Mouse (Mus musculus): Measurements from ENCODE around the gene Kdm2a. TPM values are rescaled to one million over a fixed set of nuclear protein-coding genes. Genes with fewer than 3 reads are reported as not detected.

The Kdm2a gene
- polyA plus RNA-seq, 1 experiment from 2014 or later, result 10.9 TPM

DNA sequence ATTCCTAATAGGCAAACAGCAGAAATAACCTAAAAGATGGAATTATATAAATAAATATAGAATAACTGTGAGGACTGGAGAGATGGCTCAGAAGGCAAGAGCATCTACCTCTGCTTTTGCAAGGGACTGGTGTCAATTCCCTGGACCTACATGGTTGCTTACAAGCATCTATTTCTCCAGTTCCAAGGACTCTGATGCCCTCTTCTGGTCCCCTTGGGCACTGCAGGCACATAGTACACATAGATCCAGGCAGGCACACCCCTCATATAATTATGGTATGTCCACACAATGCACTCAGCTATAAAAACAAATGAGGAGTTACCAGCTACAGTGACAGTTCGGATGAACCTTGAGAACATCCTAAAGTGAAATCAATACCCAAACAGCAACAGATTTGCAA lies 118.6 kb downstream of the Kdm2a start:
- H3K9ac ChIP-seq, result no peak overlapping the region
- 73% methylated on average over 1 of the region's 1 CpGs for WGBS (ENCODE audit: insufficient replicate concordance)
- H3K4me1 ChIP-seq (replicated peaks), result peaks cover 18% of the 10 kb centered on the region
- H3K9me3 ChIP-seq (replicated peaks), result no peaks in the 10 kb centered on the region
- peaks cover 21% of the 10 kb centered on the region for H3K27me3 ChIP-seq
- H3K27ac ChIP-seq, result no peak overlapping the region
- no peak for ATAC-seq (ENCODE audit: low read depth)
- H3K4me2 ChIP-seq, result no peak overlapping the region
- no peak for DNase-seq
- H3K36me3 ChIP-seq, result no peaks in the 10 kb centered on the region
- no peak overlapping the region for H3K4me3 ChIP-seq (replicated peaks)

DNA sequence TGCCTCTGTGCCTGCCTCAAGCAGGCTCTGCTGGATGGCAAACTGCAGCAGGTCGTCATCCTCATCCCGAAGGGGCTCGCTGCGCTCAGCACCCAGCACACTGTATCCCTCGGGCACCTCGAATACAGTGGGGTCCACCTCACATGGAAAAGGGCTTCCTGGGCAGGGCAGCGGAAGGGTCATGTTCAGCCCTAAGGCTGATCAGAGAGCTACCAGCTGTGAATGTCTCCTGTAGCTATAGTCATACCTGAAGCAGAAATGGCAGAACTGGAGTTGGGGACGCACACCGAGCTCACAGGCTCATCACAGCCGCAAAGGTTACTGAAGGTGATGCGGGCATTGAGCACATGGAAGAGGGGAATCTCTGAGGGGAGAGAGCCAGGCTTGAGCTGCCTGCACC lies 127.1 kb downstream of the Kdm2a start:
- Histone ChIP-seq H3K9me3 (replicated peaks) (no peaks in the 10 kb centered on the region), H3K27ac (no peak overlapping the region), H3K4me2 (no peak overlapping the region), H3K27me3 (peaks cover 30% of the 10 kb centered on the region), H3K4me1 (replicated peaks) (peaks cover 16% of the 10 kb centered on the region), H3K4me3 (replicated peaks) (no peak overlapping the region), H3K9ac (no peak overlapping the region), H3K36me3 (no peaks in the 10 kb centered on the region)
- ATAC-seq (ENCODE audit: low read depth), result no peak
- 85% methylated on average over 11 of the region's 11 CpGs for WGBS (ENCODE audit: insufficient replicate concordance)
- DNase-seq, result no peak

DNA sequence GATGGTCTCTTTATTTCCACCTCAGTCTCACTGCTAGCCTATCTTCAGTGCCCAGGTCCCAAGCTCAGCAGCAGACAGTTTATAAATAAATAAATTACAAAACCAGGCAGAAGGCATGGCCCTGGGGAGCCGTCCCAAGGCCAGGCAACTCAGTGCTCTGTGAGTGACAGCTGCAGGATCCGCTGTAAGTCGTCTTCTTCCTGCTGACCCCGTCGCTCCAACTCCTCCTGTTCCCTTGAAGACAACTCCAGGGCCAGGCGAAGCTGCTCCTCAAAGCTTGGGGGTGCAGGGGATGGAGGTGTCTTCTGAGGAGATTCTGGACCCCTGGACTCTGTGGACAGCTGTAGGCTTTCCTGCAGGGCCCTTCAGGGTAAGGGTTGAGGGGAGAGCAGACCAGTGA lies 127.9 kb downstream of the Kdm2a start:
- DNase-seq (no peak), ATAC-seq (ENCODE audit: low read depth) (no peak)
- peaks cover 16% of the 10 kb centered on the region for H3K4me1 ChIP-seq (replicated peaks)
- H3K4me2 ChIP-seq, result no peak overlapping the region
- no peaks in the 10 kb centered on the region for H3K9me3 ChIP-seq (replicated peaks)
- WGBS (ENCODE audit: insufficient replicate concordance), result 63% methylated on average over 6 of the region's 6 CpGs
- peaks cover 30% of the 10 kb centered on the region for H3K27me3 ChIP-seq
- no peaks in the 10 kb centered on the region for H3K36me3 ChIP-seq
- no peak overlapping the region for H3K4me3 ChIP-seq (replicated peaks)
- H3K27ac ChIP-seq, result no peak overlapping the region
- H3K9ac ChIP-seq, result no peak overlapping the region

DNA sequence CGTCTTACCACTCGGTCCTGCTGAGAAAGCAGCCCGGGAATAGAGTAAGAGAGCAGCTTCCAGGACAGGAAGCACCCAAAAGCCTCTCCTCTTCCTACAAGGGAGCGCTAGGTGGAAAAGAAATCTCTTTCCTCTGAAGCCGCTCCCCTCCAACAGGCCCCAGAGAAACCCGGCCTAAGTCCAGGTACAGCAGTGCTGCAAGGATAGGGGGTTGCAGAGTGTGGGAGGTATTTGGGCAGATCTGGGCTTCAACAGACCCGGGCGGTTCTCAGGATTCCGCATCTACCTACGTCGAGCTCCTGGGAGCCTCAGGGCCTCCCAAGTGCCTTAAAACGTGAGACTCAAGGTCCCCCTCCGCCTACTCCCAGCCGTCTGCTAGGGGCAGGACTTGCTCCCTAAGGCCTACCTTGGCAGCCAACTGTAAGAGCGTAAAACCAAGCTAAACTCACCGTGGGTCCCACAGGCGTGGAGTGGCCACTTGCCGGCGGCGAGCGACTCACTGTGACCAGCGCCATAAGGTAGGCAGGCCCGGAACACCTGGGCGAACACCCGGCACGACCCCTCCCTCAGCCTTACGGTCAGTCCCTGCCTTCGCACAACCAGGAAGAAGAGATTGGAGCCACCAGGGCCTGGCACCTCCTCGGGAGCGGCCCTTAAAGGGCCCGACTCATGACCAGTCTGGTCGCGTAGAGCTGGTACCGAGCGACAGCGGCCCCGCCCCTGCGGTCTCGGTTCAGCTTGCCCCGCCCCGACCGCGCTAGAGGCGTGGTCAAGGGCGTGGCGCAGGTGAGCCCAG lies 129.3 kb downstream of the Kdm2a start, which contains the start of gene Ssh3:
Gene Ssh3 (minus strand): TSS at position 615 of the 796 bp plus-strand sequence.
- WGBS (ENCODE audit: insufficient replicate concordance), result 12% methylated on average over 46 of the region's 46 CpGs
- ATAC-seq (ENCODE audit: low read depth) (peak; percentile 79), DNase-seq (peak; percentile 54)
- Histone ChIP-seq H3K9ac (peak within 1 kb of the TSS; percentile 45), H3K27ac (no peak within 1 kb of the TSS), H3K27me3 (peaks cover 30% of the 10 kb centered on the region), H3K36me3 (no peaks in the 10 kb centered on the region), H3K4me3 (replicated peaks) (peak within 1 kb of the TSS; percentile 49), H3K4me1 (replicated peaks) (peaks cover 16% of the 10 kb centered on the region), H3K4me2 (peak within 1 kb of the TSS; percentile 67), H3K9me3 (replicated peaks) (no peaks in the 10 kb centered on the region)

DNA sequence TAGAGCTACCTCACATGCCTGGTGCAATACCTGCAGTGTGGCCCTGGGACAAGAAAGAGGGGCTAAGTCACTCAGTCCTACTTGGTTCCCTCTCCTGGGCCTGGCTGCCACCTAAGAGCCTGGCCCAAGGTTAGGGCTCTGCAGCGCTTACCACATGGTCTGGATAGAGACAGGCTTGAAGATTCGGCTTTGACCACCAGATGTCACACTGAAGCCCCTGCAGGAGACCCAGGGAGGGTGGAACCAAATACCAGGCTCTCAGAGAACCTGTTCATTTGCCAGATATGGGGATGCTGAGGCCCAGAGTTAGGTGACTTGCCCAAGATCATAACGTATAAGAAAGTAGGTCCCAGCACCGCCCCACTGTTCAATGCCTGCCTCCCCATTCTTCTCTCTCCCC lies 132.1 kb downstream of the Kdm2a start:
- Histone ChIP-seq H3K9ac (no peak overlapping the region), H3K9me3 (replicated peaks) (no peaks in the 10 kb centered on the region), H3K4me3 (replicated peaks) (no peak overlapping the region), H3K4me2 (no peak overlapping the region), H3K27me3 (peaks cover 30% of the 10 kb centered on the region), H3K4me1 (replicated peaks) (peaks cover 32% of the 10 kb centered on the region), H3K36me3 (no peaks in the 10 kb centered on the region), H3K27ac (no peak overlapping the region)
- 56% methylated on average over 4 of the region's 4 CpGs for WGBS (ENCODE audit: insufficient replicate concordance)
- ATAC-seq (ENCODE audit: low read depth), result no peak
- DNase-seq, result no peak

Other genes with a start within 250 kb of the Kdm2a start
- 70.7 and 72.6 TPM in 2 replicates for gene Coro1b, start 249.7 kb downstream of the Kdm2a start, polyA plus RNA-seq (2015; fragmentation: Nextera tagmentation; extraction: Ambion mirVana)
- gene Ptprcap, start 244.7 kb downstream of the Kdm2a start, polyA plus RNA-seq (2015; fragmentation: Nextera tagmentation; extraction: Ambion mirVana), result 18.8 and 21.3 TPM in 2 replicates
- 30.0 and 34.2 TPM in 2 replicates for gene Rps6kb2, start 234.9 kb downstream of the Kdm2a start, polyA plus RNA-seq (2015; fragmentation: Nextera tagmentation; extraction: Ambion mirVana)
- gene Carns1, start 222.8 kb downstream of the Kdm2a start, polyA plus RNA-seq (2015; fragmentation: Nextera tagmentation; extraction: Ambion mirVana), result 0.38 and 0.43 TPM in 2 replicates
- gene Tbc1d10c, start 207.0 kb downstream of the Kdm2a start, polyA plus RNA-seq (2015; fragmentation: Nextera tagmentation; extraction: Ambion mirVana), result 3.7 TPM in 2 replicates
- 517 and 527 TPM in 2 replicates for gene Ppp1ca, start 206.2 kb downstream of the Kdm2a start, polyA plus RNA-seq (2015; fragmentation: Nextera tagmentation; extraction: Ambion mirVana)
- 17.4 and 20.7 TPM in 2 replicates for gene Rad9a, start 196.6 kb downstream of the Kdm2a start, polyA plus RNA-seq (2015; fragmentation: Nextera tagmentation; extraction: Ambion mirVana)
- 0.35 and 0.46 TPM in 2 replicates for gene Clcf1, start 184.0 kb downstream of the Kdm2a start, polyA plus RNA-seq (2015; fragmentation: Nextera tagmentation; extraction: Ambion mirVana)
- gene AC109138.7, start 183.9 kb downstream of the Kdm2a start, polyA plus RNA-seq (2015; fragmentation: Nextera tagmentation; extraction: Ambion mirVana), result not detected in 2 replicates
- 8.3 and 12.3 TPM in 2 replicates for gene Pold4, start 166.4 kb downstream of the Kdm2a start, polyA plus RNA-seq (2015; fragmentation: Nextera tagmentation; extraction: Ambion mirVana)
- 1.3 and 1.7 TPM in 2 replicates for gene Ssh3, start 129.1 kb downstream of the Kdm2a start, polyA plus RNA-seq (2015; fragmentation: Nextera tagmentation; extraction: Ambion mirVana)
- 0.57 and 0.74 TPM in 2 replicates for gene Ankrd13d, start 115.1 kb downstream of the Kdm2a start, polyA plus RNA-seq (2015; fragmentation: Nextera tagmentation; extraction: Ambion mirVana)
- 10.1 and 10.3 TPM in 2 replicates for gene Grk2, start 92.1 kb downstream of the Kdm2a start, polyA plus RNA-seq (2015; fragmentation: Nextera tagmentation; extraction: Ambion mirVana)
- 6.5 and 6.7 TPM in 2 replicates for gene Rhod, start 41.1 kb upstream of the Kdm2a start, polyA plus RNA-seq (2015; fragmentation: Nextera tagmentation; extraction: Ambion mirVana)
- 0.17 and 0.22 TPM in 2 replicates for gene Syt12, start 79.2 kb upstream of the Kdm2a start, polyA plus RNA-seq (2015; fragmentation: Nextera tagmentation; extraction: Ambion mirVana)
- gene 2010003K11Rik, start 100.3 kb upstream of the Kdm2a start, polyA plus RNA-seq (2015; fragmentation: Nextera tagmentation; extraction: Ambion mirVana), result not detected in 2 replicates
- 31.4 and 35.1 TPM in 2 replicates for gene Pcx, start 112.2 kb upstream of the Kdm2a start, polyA plus RNA-seq (2015; fragmentation: Nextera tagmentation; extraction: Ambion mirVana)
- gene Lrfn4, start 217.4 kb upstream of the Kdm2a start, polyA plus RNA-seq (2015; fragmentation: Nextera tagmentation; extraction: Ambion mirVana), result 0.43 and 0.59 TPM in 2 replicates
- gene Rce1, start 227.4 kb upstream of the Kdm2a start, polyA plus RNA-seq (2015; fragmentation: Nextera tagmentation; extraction: Ambion mirVana), result 31.3 and 32.3 TPM in 2 replicates

Measured in liver, embryonic 13.5 days (tissue).